Mouse (Mus musculus) kidney, adult 9 months (tissue): ENCODE measurements around the gene Msrb2.

Experiments used
- DNase-seq: peaks from one replicate; pipeline ENCODE4 v3.0.0; 2022

Msrb2 gene

GRCm38 (mm10) chr2:19390411-19391143, 19.3 kb downstream of the Msrb2 start:
- no peak for DNase-seq

GRCm38 (mm10) chr2:19391649-19392048, 20.4 kb downstream of the Msrb2 start:
- DNase-seq = no peak

- no peak for DNase-seq
These were observed 21.6 kb downstream of the Msrb2 start for GRCm38 (mm10) chr2:19392793-19393192.

GRCm38 (mm10) chr2:19405409-19405808, 34.2 kb downstream of the Msrb2 start:
- DNase-seq = no peak

- peak; percentile 24 for DNase-seq
These were observed 35.3 kb downstream of the Msrb2 start for GRCm38 (mm10) chr2:19406531-19406930.

- peak; percentile 75 for DNase-seq
These were observed 43.2 kb downstream of the Msrb2 start for GRCm38 (mm10) chr2:19414222-19414965.

- DNase-seq = peak; percentile 84
These were observed 43.9 kb downstream of the Msrb2 start for GRCm38 (mm10) chr2:19415063-19415521.

- no peak for DNase-seq
These were observed 44.8 kb downstream of the Msrb2 start for GRCm38 (mm10) chr2:19416066-19416465.

- DNase-seq = no peak
These were observed 48.6 kb downstream of the Msrb2 start for GRCm38 (mm10) chr2:19419686-19420345.

GRCm38 (mm10) chr2:19422226-19422625, 51.0 kb downstream of the Msrb2 start:
- no peak for DNase-seq

GRCm38 (mm10) chr2:19423086-19423485, 51.8 kb downstream of the Msrb2 start:
- no peak for DNase-seq

- DNase-seq = peak; percentile 63
These were observed 57.8 kb downstream of the Msrb2 start for GRCm38 (mm10) chr2:19429031-19429430.

GRCm38 (mm10) chr2:19429691-19430690, 58.8 kb downstream of the Msrb2 start:
- DNase-seq = no peak

GRCm38 (mm10) chr2:19430746-19431145, 59.5 kb downstream of the Msrb2 start:
- DNase-seq = no peak

- DNase-seq = no peak
These were observed 59.9 kb downstream of the Msrb2 start for GRCm38 (mm10) chr2:19431186-19431585.

GRCm38 (mm10) chr2:19431614-19432323, 60.5 kb downstream of the Msrb2 start:
- no peak for DNase-seq

- DNase-seq = no peak
These were observed 73.1 kb downstream of the Msrb2 start for GRCm38 (mm10) chr2:19444346-19444745.
